Mouse (Mus musculus): ENCODE results near the gene Snd1.

The Snd1 gene

DNA sequence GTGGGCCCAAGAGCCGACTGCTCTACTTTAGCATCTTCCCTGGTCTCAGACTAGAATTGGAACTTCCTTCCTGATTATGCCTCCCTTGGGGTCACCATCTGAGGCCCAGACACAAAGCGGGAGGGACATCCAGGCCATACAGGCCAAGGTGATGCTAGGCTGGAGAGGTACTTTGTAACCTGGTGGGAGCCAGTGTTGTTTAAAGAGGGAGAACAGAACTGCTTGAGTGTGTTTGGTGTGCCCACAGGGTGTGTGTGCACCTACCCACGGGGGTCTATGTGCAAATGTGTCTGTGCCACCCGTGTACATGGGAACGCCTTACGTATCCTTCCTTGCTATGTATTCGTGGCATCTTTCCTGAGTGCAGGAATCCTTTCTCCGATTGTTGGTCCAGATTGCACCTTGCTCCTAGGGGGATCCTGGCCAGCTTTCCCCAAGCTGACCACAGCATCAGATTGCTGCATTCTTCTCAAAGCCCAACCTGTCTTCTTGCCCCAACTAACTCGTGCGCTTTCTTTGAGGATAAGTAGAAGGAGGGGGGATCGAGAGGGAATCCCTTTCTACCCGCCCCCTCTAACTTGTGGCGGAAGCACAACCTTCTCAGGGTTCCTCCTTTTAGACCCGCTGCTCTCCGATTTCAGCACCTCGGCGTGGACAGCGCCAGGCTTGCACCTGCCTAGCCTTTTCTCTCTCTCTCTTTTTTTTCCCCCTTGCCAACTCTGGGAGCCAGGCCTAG, 507.2 kb downstream of the Snd1 start:
- peak; percentile 38 to 68 for DNase-seq

DNA sequence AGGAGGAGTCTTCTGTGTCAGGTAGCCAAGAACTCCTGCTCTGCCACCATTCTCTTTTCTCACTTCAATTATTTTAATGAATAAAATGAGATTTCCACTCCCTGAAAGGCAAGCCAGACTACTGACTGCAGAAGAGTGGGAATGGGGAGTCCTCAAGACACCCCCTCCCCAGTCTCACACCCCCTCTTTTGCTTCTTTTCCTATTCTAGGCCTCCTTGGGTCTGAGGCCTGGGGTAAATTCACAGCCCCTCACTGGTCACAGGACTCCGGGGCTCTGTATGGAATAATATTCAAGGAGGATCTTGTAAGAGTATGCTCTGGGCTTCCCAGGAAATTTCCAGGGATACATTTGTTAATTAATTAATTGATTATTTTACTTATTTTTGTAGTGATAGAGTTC, 507.9 kb downstream of the Snd1 start:
- DNase-seq = no peak

Data from kidney, adult 8-10 months (tissue).